24 mouse cellular contexts compared by ENCODE assay signal in the genomic region with DNA sequence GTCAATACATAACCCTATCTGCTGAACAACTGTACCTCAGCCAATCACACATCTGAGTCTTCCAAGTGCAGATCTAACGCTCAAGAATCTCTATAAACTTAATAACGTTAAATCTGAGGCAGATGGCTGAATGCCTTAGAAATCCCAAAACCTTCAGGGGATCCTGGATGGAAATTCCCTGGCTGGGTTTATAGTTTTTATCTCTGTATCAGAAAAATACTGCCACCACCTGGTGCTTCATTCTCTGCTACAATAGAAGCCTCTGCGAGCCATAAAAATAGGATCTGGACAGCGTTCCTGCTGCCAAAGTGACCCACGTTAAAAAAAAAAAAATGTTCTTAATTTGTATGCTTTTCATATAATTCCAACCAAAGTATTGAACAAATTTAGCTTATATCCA.
DNase-seq lines count a peak whose midpoint lies in the region; ATAC-seq and TF ChIP-seq lines count a peak whose summit lies in the region.
"Had no signal": no experiment of that assay in that cellular context is flagged by ENCODE, and none has a peak within 500 bp of the region (broad histone marks: within the 10 kb centered on the region; RNA-seq: fewer than 3 reads in every experiment).

No protein-coding gene starts in this region.

- no peak overlapping the region for H3K9ac ChIP-seq in hindbrain, postnatal 0 days (replicated peaks; ENCODE audit: low read length)
- no peak overlapping the region for H3K9ac ChIP-seq in hindbrain, embryonic 16.5 days (ENCODE audit: low read depth, low read length)
- no peak overlapping the region for H3K9ac ChIP-seq in midbrain, embryonic 14.5 days (replicated peaks; ENCODE audit: low read length)
- H3K9ac ChIP-seq in midbrain, embryonic 13.5 days (replicated peaks): no peak overlapping the region
- H3K9ac ChIP-seq: embryonic facial prominence, embryonic 15.5 days; hindbrain, embryonic 14.5 days; intestine, embryonic 15.5 days; kidney, embryonic 15.5 days; limb, embryonic 12.5 days; liver, embryonic 13.5 days; neural tube, embryonic 13.5 days had no signal

- TF ChIP-seq CTCF in hindbrain, postnatal 0 days (IDR thresholded peaks at IDR 0.05; ENCODE audit: low read depth): peak; percentile 24; the same call in 1 of the 2 replicates

- DNase-seq in cerebellum, postnatal 10 days: peak; percentile 25 to 30
- no peak for DNase-seq in cerebellum, postnatal 36 days
- peak; percentile 52 for DNase-seq in hindbrain, postnatal 0 days (ENCODE audit: low spot score)
- peak; percentile 62 for DNase-seq in midbrain, embryonic 14.5 days
- DNase-seq in spleen, postnatal 14 days (ENCODE audit: low spot score in 2 of 2): no peak
- DNase-seq: adrenal gland, postnatal 25 days; cerebellum, adult 11-12 months; gastrocnemius, postnatal 25 days; heart, postnatal 4 days; kidney, postnatal 36 days; liver, embryonic 13.5 days; lung, adult 2 months; lung, postnatal 14 days; retina, postnatal 1 day; thymus, postnatal 25 days had no signal

- no peak for ATAC-seq in hindbrain, postnatal 0 days
- no peak for ATAC-seq in hindbrain, embryonic 16.5 days
- ATAC-seq in midbrain, embryonic 14.5 days (ENCODE audit: low FRiP score, low TSS enrichment): no peak
- no peak for ATAC-seq in midbrain, embryonic 13.5 days
- ATAC-seq: intestine, embryonic 15.5 days had no signal

- H3K27me3 ChIP-seq in hindbrain, postnatal 0 days (ENCODE audit: insufficient read depth, low read length): no peaks in the 10 kb centered on the region
- H3K27me3 ChIP-seq in hindbrain, embryonic 16.5 days (replicated peaks; ENCODE audit: control insufficient read depth, insufficient read depth, low read length): no peaks in the 10 kb centered on the region
- no peaks in the 10 kb centered on the region for H3K27me3 ChIP-seq in midbrain, embryonic 14.5 days (ENCODE audit: control insufficient read depth, insufficient read depth, low read length)
- no peaks in the 10 kb centered on the region for H3K27me3 ChIP-seq in midbrain, embryonic 13.5 days
- H3K27me3 ChIP-seq: embryonic facial prominence, embryonic 15.5 days; intestine, embryonic 15.5 days; kidney, embryonic 15.5 days; liver, embryonic 13.5 days; neural tube, embryonic 13.5 days had no signal

- H3K27ac ChIP-seq in hindbrain, postnatal 0 days: no peak overlapping the region
- H3K27ac ChIP-seq in hindbrain, embryonic 16.5 days (ENCODE audit: low read depth, low read length): no peak overlapping the region
- H3K27ac ChIP-seq in midbrain, embryonic 14.5 days (replicated peaks; ENCODE audit: low read depth, low read length): no peak overlapping the region
- H3K27ac ChIP-seq in midbrain, embryonic 13.5 days: no peak overlapping the region
- H3K27ac ChIP-seq: embryonic facial prominence, embryonic 15.5 days; hindbrain, embryonic 14.5 days; intestine, embryonic 15.5 days; kidney, embryonic 15.5 days; limb, embryonic 12.5 days; liver, embryonic 13.5 days; neural tube, embryonic 13.5 days had no signal

- H3K4me3 ChIP-seq in hindbrain, postnatal 0 days (ENCODE audit: low read length): no peak overlapping the region
- H3K4me3 ChIP-seq in hindbrain, embryonic 16.5 days (ENCODE audit: low read length): no peak overlapping the region
- no peak overlapping the region for H3K4me3 ChIP-seq in midbrain, embryonic 14.5 days (replicated peaks; ENCODE audit: low read depth, low read length)
- H3K4me3 ChIP-seq in midbrain, embryonic 13.5 days (replicated peaks): no peak overlapping the region
- H3K4me3 ChIP-seq: embryonic facial prominence, embryonic 15.5 days; intestine, embryonic 15.5 days; kidney, embryonic 15.5 days; limb, embryonic 12.5 days; liver, embryonic 13.5 days; neural tube, embryonic 13.5 days had no signal

- H3K9me3 ChIP-seq in hindbrain, postnatal 0 days (ENCODE audit: low read length): no peaks in the 10 kb centered on the region
- H3K9me3 ChIP-seq in hindbrain, embryonic 16.5 days (ENCODE audit: control insufficient read depth, low read length): no peaks in the 10 kb centered on the region
- no peaks in the 10 kb centered on the region for H3K9me3 ChIP-seq in midbrain, embryonic 14.5 days (ENCODE audit: control insufficient read depth, low read length)
- H3K9me3 ChIP-seq in midbrain, embryonic 13.5 days: no peaks in the 10 kb centered on the region
- H3K9me3 ChIP-seq: embryonic facial prominence, embryonic 15.5 days; intestine, embryonic 15.5 days; kidney, embryonic 15.5 days; limb, embryonic 12.5 days; liver, embryonic 13.5 days; neural tube, embryonic 13.5 days had no signal

- H3K4me1 ChIP-seq in hindbrain, postnatal 0 days (ENCODE audit: insufficient read depth, low read length): no peaks in the 10 kb centered on the region
- no peaks in the 10 kb centered on the region for H3K4me1 ChIP-seq in hindbrain, embryonic 16.5 days (ENCODE audit: control insufficient read depth, insufficient read depth, low read depth, low read length)
- H3K4me1 ChIP-seq in midbrain, embryonic 14.5 days (ENCODE audit: control insufficient read depth, insufficient read depth, low read length): no peaks in the 10 kb centered on the region
- H3K4me1 ChIP-seq in midbrain, embryonic 13.5 days (replicated peaks): 0 out of 2 replicates have a peak, but pooled peaks cover 3% of the 10 kb centered on the region

- 32% methylated on average over 5 of the region's 5 CpGs for WGBS in hindbrain, postnatal 0 days
- WGBS in hindbrain, embryonic 16.5 days: 54% methylated on average over 5 of the region's 5 CpGs
- WGBS in midbrain, embryonic 14.5 days: 53% methylated on average over 5 of the region's 5 CpGs
- WGBS in midbrain, embryonic 13.5 days: 61% methylated on average over 5 of the region's 5 CpGs

- H3K36me3 ChIP-seq in hindbrain, postnatal 0 days (ENCODE audit: insufficient read depth, low read length): no peaks in the 10 kb centered on the region
- no peaks in the 10 kb centered on the region for H3K36me3 ChIP-seq in hindbrain, embryonic 16.5 days (ENCODE audit: control insufficient read depth, insufficient read depth, low read length)
- H3K36me3 ChIP-seq in midbrain, embryonic 14.5 days (ENCODE audit: control insufficient read depth, insufficient read depth, low read length): no peaks in the 10 kb centered on the region
- no peaks in the 10 kb centered on the region for H3K36me3 ChIP-seq in midbrain, embryonic 13.5 days
- H3K36me3 ChIP-seq: embryonic facial prominence, embryonic 15.5 days; intestine, embryonic 15.5 days; kidney, embryonic 15.5 days; limb, embryonic 12.5 days; liver, embryonic 13.5 days; neural tube, embryonic 13.5 days had no signal

- no peak overlapping the region for H3K4me2 ChIP-seq in hindbrain, postnatal 0 days (ENCODE audit: low read depth, low read length)
- H3K4me2 ChIP-seq in hindbrain, embryonic 16.5 days (ENCODE audit: low read length): no peak overlapping the region
- H3K4me2 ChIP-seq in midbrain, embryonic 14.5 days (ENCODE audit: low read length): no peak overlapping the region
- H3K4me2 ChIP-seq in midbrain, embryonic 13.5 days (replicated peaks): no peak overlapping the region
- H3K4me2 ChIP-seq: embryonic facial prominence, embryonic 15.5 days; hindbrain, embryonic 14.5 days; intestine, embryonic 15.5 days; kidney, embryonic 15.5 days; liver, embryonic 13.5 days; midbrain, embryonic 11.5 days; neural tube, embryonic 13.5 days had no signal

Comparison
In these comparisons a context has a peak if more than half of its experiments do, and no peak if none do; other contexts are left out.
1. DNase-seq: peak in cerebellum, postnatal 10 days (2 of 2), hindbrain, postnatal 0 days (single experiment) and midbrain, embryonic 14.5 days (single experiment); none in cerebellum, postnatal 36 days (0 of 2) and spleen, postnatal 14 days (0 of 2).